Mouse (Mus musculus) heart, adult 2 months (tissue): ENCODE measurements around the gene Maml3.

ENCODE experiments used
- CTCF ChIP-seq: fragments of 200-600 bp; IDR thresholded peaks from 2 replicates; pipeline ENCODE4 v1.8.1; 2022; ENCODE audit warnings: antibody characterized with exemption, mild to moderate bottlenecking, moderate library complexity
- POLR2A ChIP-seq: fragments of 200-500 bp; IDR thresholded peaks from 2 replicates; pipeline ENCODE4 v1.6.1; 2011; ENCODE audit warnings: mild to moderate bottlenecking, low read depth, low read length, control low read depth; ENCODE audit not compliant: insufficient read depth

- TF ChIP-seq POLR2A = no peak
- no peak for TF ChIP-seq CTCF
Measured at GRCm38 (mm10) chr3:51810731-51811130, 294.1 kb downstream of the Maml3 start.
